Mouse (Mus musculus) ES-E14 (cell line): ENCODE data around the gene Wnt9a. TPM values are rescaled to one million over a fixed set of nuclear protein-coding genes. Genes with fewer than 3 reads are reported as not detected.

Experiments
- DNase-seq: peaks from one replicate; pipeline ENCODE4 v3.0.0-alpha.2; 2013; ENCODE audit warnings: low read depth, low spot score
- H3K27ac ChIP-seq: 2 replicates; pipeline ENCODE4 v1.5.1; 2012; ENCODE audit warnings: low read depth, mild to moderate bottlenecking, low read length, moderate library complexity, mixed read lengths; ENCODE audit not compliant: poor library complexity, insufficient read depth, severe bottlenecking
- H3K36me3 ChIP-seq: 2 replicates; pipeline ENCODE4 v1.6.1; 2012; ENCODE audit warnings: mild to moderate bottlenecking, low read length, moderate library complexity, mixed read lengths; ENCODE audit not compliant: control insufficient read depth, poor library complexity, insufficient read depth, severe bottlenecking
- H3K4me1 ChIP-seq, 2 experiments: fragments of 150-350 bp in 1 of 2; sonication (generic) in 1 of 2; 2 replicates each; pipeline ENCODE4 v1.6.1; 2012; ENCODE audit warnings: low read length in 2 of 2, mild to moderate bottlenecking in 1 of 2, mixed read lengths in 1 of 2; ENCODE audit not compliant: control insufficient read depth in 2 of 2, insufficient read depth in 2 of 2, poor library complexity in 1 of 2
- H3K4me3 ChIP-seq, 2 experiments: fragments of 150-350 bp in 1 of 2; sonication (generic) in 1 of 2; 2 replicates each; pipeline ENCODE4 v1.5.1; 2012; ENCODE audit warnings: low read length in 2 of 2, low read depth in 1 of 2, mild to moderate bottlenecking in 1 of 2, mixed read lengths in 1 of 2; ENCODE audit not compliant: insufficient read depth in 1 of 2, poor library complexity in 1 of 2, severe bottlenecking in 1 of 2
- H3K9ac ChIP-seq: 2 replicates; pipeline ENCODE4 v1.6.1; 2012; ENCODE audit warnings: low read depth, mild to moderate bottlenecking, low read length, mixed read lengths; ENCODE audit not compliant: poor library complexity, insufficient read depth, severe bottlenecking
- H3K9me3 ChIP-seq: fragments of 150-350 bp; sonication (generic); 2 replicates; pipeline ENCODE4 v1.6.1; 2012; ENCODE audit warnings: low read depth, mild to moderate bottlenecking, low read length; ENCODE audit not compliant: control insufficient read depth, insufficient read depth
- CHD2 ChIP-seq: IDR thresholded peaks from 2 replicates; pipeline ENCODE4 v1.6.1; 2014; ENCODE audit warnings: mild to moderate bottlenecking, low read depth, low read length, inconsistent platforms
- HCFC1 ChIP-seq: IDR thresholded peaks from 2 replicates; pipeline ENCODE4 v1.6.1; 2012; ENCODE audit warnings: low read length, inconsistent platforms, borderline replicate concordance; ENCODE audit not compliant: insufficient read depth
- MAFK ChIP-seq: IDR thresholded peaks from 2 replicates; pipeline ENCODE4 v1.6.1; 2014; ENCODE audit warnings: mild to moderate bottlenecking, low read depth, low read length, inconsistent platforms; ENCODE audit not compliant: insufficient read depth
- ZC3H11A ChIP-seq: IDR thresholded peaks from 2 replicates; pipeline ENCODE4 v1.6.1; 2012; ENCODE audit warnings: low read depth, mild to moderate bottlenecking, inconsistent platforms, low read length, borderline replicate concordance
- ZNF384 ChIP-seq: IDR thresholded peaks from 2 replicates; pipeline ENCODE4 v1.6.1; 2012; ENCODE audit warnings: low read depth, low read length, inconsistent platforms
- in situ Hi-C, 2 experiments: fragments of 600-800 bp; cut with MboI; formaldehyde crosslinking; loops; one replicate each; pipeline ENCODE4 v1.15.1; 2025; ENCODE audit warnings: low sequenced_read_pairs in 2 of 2, inconsistent platforms in 1 of 2; ENCODE audit not compliant: unreplicated experiment in 2 of 2
- total RNA-seq: library from RNA; depleted of rRNA; stranded (reverse); fragments of 300-350 nt; gene quantifications from 2 replicates; pipeline ENCODE4 v1.2.3, GENCODE M21; 2012

Gene Wnt9a
- total RNA-seq, 1 experiment, result 5.8 TPM

GRCm38 (mm10) chr11:59313029-59313811, 6.5 kb downstream of the Wnt9a start:
- in situ Hi-C loops, result no loop called here
- peaks cover 1 to 8% of the 10 kb centered on the region in 2 experiments; a peak in 3 of 4 replicates for H3K4me1 ChIP-seq
- H3K9ac ChIP-seq, result no peak overlapping the region
- H3K9me3 ChIP-seq, result no peaks in the 10 kb centered on the region
- TF ChIP-seq MAFK, result no peak
- no peak for TF ChIP-seq CHD2
- no peak for TF ChIP-seq ZC3H11A
- TF ChIP-seq ZNF384, result no peak
- TF ChIP-seq HCFC1, result no peak
- H3K36me3 ChIP-seq, result no peaks in the 10 kb centered on the region
- DNase-seq, result no peak
- H3K4me3 ChIP-seq, result no peak overlapping the region
- H3K27ac ChIP-seq, result no peak overlapping the region

GRCm38 (mm10) chr11:59313944-59314343, 7.2 kb downstream of the Wnt9a start:
- TF ChIP-seq CHD2 (no peak), ZNF384 (no peak), MAFK (no peak), HCFC1 (no peak), ZC3H11A (no peak)
- H3K36me3 ChIP-seq, result no peaks in the 10 kb centered on the region
- in situ Hi-C loops, result no loop called here
- H3K4me3 ChIP-seq, result no peak overlapping the region
- H3K4me1 ChIP-seq, result peaks cover 0 to 4% of the 10 kb centered on the region in 2 experiments; a peak in 2 of 4 replicates
- H3K27ac ChIP-seq, result no peak overlapping the region
- H3K9ac ChIP-seq, result no peak overlapping the region
- H3K9me3 ChIP-seq, result no peaks in the 10 kb centered on the region
- no peak for DNase-seq

GRCm38 (mm10) chr11:59316517-59316916, 9.8 kb downstream of the Wnt9a start:
- no peak overlapping the region for H3K27ac ChIP-seq
- TF ChIP-seq MAFK, result no peak
- no peaks in the 10 kb centered on the region for H3K36me3 ChIP-seq
- no peak overlapping the region for H3K4me3 ChIP-seq
- H3K9ac ChIP-seq, result no peak overlapping the region
- peaks cover 0 to 2% of the 10 kb centered on the region in 2 experiments; a peak in 1 of 4 replicates for H3K4me1 ChIP-seq
- no peak for DNase-seq
- in situ Hi-C loops, result no loop called here
- no peaks in the 10 kb centered on the region for H3K9me3 ChIP-seq

- H3K9me3 ChIP-seq, result no peaks in the 10 kb centered on the region
- TF ChIP-seq ZNF384 (no peak), MAFK (no peak), HCFC1 (no peak), CHD2 (no peak), ZC3H11A (no peak)
- DNase-seq, result no peak
These were observed 16.3 kb downstream of the Wnt9a start for GRCm38 (mm10) chr11:59322988-59323387.

More at GRCm38 (mm10) chr11:59322988-59323387, 16.3 kb downstream of the Wnt9a start:
- Histone ChIP-seq H3K36me3 (no peaks in the 10 kb centered on the region), H3K4me3 (no peak overlapping the region), H3K4me1 (no peaks in the 10 kb centered on the region), H3K27ac (no peak overlapping the region), H3K9ac (no peak overlapping the region)
- in situ Hi-C loops, result no loop called here
